Mouse (Mus musculus) liver, embryonic 16.5 days (tissue): ENCODE data around the gene Galnt9. TPM values are rescaled to one million over a fixed set of nuclear protein-coding genes. Genes with fewer than 3 reads are reported as not detected.

Source experiments
- ATAC-seq: fragments of 200-750 bp; cut with Nextera tagmentation; 2 replicates; pipeline ENCODE4 v1.8.0; 2017; ENCODE audit warnings: low read depth, mild to moderate bottlenecking, moderate number of reproducible peaks, moderate library complexity
- H3K27ac ChIP-seq: fragments of 300-500 bp; sonication (generic); 2 replicates; pipeline ENCODE4 v1.5.1; 2014; ENCODE audit warnings: mild to moderate bottlenecking, low read length
- H3K27me3 ChIP-seq: fragments of 300-500 bp; sonication (generic); 2 replicates; pipeline ENCODE4 v1.6.1; 2014; ENCODE audit warnings: low read depth, low read length, mixed read lengths; ENCODE audit not compliant: control insufficient read depth, insufficient read depth
- H3K36me3 ChIP-seq: fragments of 300-500 bp; sonication (generic); 2 replicates; pipeline ENCODE4 v1.6.1; 2014; ENCODE audit warnings: mild to moderate bottlenecking; ENCODE audit not compliant: control insufficient read depth, insufficient read depth
- H3K4me1 ChIP-seq: fragments of 300-500 bp; sonication (generic); 2 replicates; pipeline ENCODE4 v1.6.1; 2014; ENCODE audit warnings: low read depth, low read length, mixed read lengths; ENCODE audit not compliant: control insufficient read depth
- H3K4me2 ChIP-seq: fragments of 300-500 bp; sonication (generic); 2 replicates; pipeline ENCODE4 v1.6.1; 2014; ENCODE audit warnings: low read depth, low read length, mixed read lengths
- H3K4me3 ChIP-seq: fragments of 300-500 bp; sonication (generic); 2 replicates; pipeline ENCODE4 v1.5.1; 2014; ENCODE audit warnings: low read depth, mild to moderate bottlenecking, low read length
- H3K9ac ChIP-seq: fragments of 300-500 bp; sonication (generic); 2 replicates; pipeline ENCODE4 v1.6.1; 2014; ENCODE audit warnings: low read depth, low read length
- H3K9me3 ChIP-seq: fragments of 300-500 bp; sonication (generic); replicated peaks from 2 replicates; pipeline ENCODE4 v1.6.1; 2016; ENCODE audit warnings: low read length; ENCODE audit not compliant: control insufficient read depth
- WGBS: fragments of 180-500 bp; shearing (Covaris S2); extraction: QIAGEN DNeasy Blood & Tissue Kit; methylation state at CpG from one replicate; pipeline ENCODE4 v1.1.7; 2014; ENCODE audit not compliant: insufficient replicate concordance; 5-methylcytosine and 5-hydroxymethylcytosine counted together
- polyA plus RNA-seq: library from polyadenylated mRNA; unstranded; fragments of >200 nt; fragmentation: Nextera tagmentation; extraction: Ambion mirVana; gene quantifications from 2 replicates; pipeline ENCODE4 v1.2.1, GENCODE M21; 2015

Gene Galnt9
- polyA plus RNA-seq, 1 experiment from 2014 or later = 0.11 TPM

GRCm38 (mm10) chr5:110523296-110523695, 20.9 kb upstream of the Galnt9 start:
- 40% methylated on average over 4 of the region's 4 CpGs for WGBS
- no peak for ATAC-seq
- H3K4me3 ChIP-seq = no peak overlapping the region

GRCm38 (mm10) chr5:110525701-110526100, 18.5 kb upstream of the Galnt9 start:
- Histone ChIP-seq H3K9ac (no peak overlapping the region), H3K36me3 (no peaks in the 10 kb centered on the region), H3K27me3 (no peaks in the 10 kb centered on the region), H3K4me2 (no peak overlapping the region), H3K4me3 (no peak overlapping the region), H3K4me1 (no peaks in the 10 kb centered on the region), H3K27ac (no peak overlapping the region), H3K9me3 (no peaks in the 10 kb centered on the region)
- 51% methylated on average over 6 of the region's 6 CpGs for WGBS
- no peak for ATAC-seq

More at GRCm38 (mm10) chr5:110523296-110523695, 20.9 kb upstream of the Galnt9 start:
- Histone ChIP-seq H3K27ac (no peak overlapping the region), H3K4me2 (no peak overlapping the region), H3K36me3 (no peaks in the 10 kb centered on the region), H3K9ac (no peak overlapping the region), H3K9me3 (no peaks in the 10 kb centered on the region), H3K4me1 (no peaks in the 10 kb centered on the region), H3K27me3 (no peaks in the 10 kb centered on the region)

- WGBS = 63% methylated on average over 4 of the region's 4 CpGs
- no peak overlapping the region for H3K9ac ChIP-seq
- H3K27ac ChIP-seq = no peak overlapping the region
- H3K9me3 ChIP-seq = no peaks in the 10 kb centered on the region
- no peak for ATAC-seq
- no peak overlapping the region for H3K4me3 ChIP-seq
- no peaks in the 10 kb centered on the region for H3K36me3 ChIP-seq
- H3K4me1 ChIP-seq = no peaks in the 10 kb centered on the region
- H3K27me3 ChIP-seq = no peaks in the 10 kb centered on the region
- no peak overlapping the region for H3K4me2 ChIP-seq
Observed at GRCm38 (mm10) chr5:110526556-110526955, 17.6 kb upstream of the Galnt9 start.

GRCm38 (mm10) chr5:110531091-110531490, 13.1 kb upstream of the Galnt9 start:
- Histone ChIP-seq H3K27ac (no peak overlapping the region), H3K36me3 (no peaks in the 10 kb centered on the region), H3K9ac (no peak overlapping the region), H3K4me2 (no peak overlapping the region), H3K9me3 (no peaks in the 10 kb centered on the region), H3K27me3 (no peaks in the 10 kb centered on the region), H3K4me1 (no peaks in the 10 kb centered on the region), H3K4me3 (no peak overlapping the region)
- ATAC-seq = no peak
- 53% methylated on average over 4 of the region's 4 CpGs for WGBS

GRCm38 (mm10) chr5:110534402-110534801, 9.8 kb upstream of the Galnt9 start:
- no peaks in the 10 kb centered on the region for H3K36me3 ChIP-seq
- no peak overlapping the region for H3K9ac ChIP-seq
- H3K9me3 ChIP-seq = no peaks in the 10 kb centered on the region
- 30% methylated on average over 1 of the region's 1 CpGs for WGBS
- H3K27ac ChIP-seq = no peak overlapping the region
- H3K4me2 ChIP-seq = no peak overlapping the region
- H3K27me3 ChIP-seq = no peaks in the 10 kb centered on the region
- H3K4me1 ChIP-seq = no peaks in the 10 kb centered on the region
- ATAC-seq = no peak
- H3K4me3 ChIP-seq = no peak overlapping the region

GRCm38 (mm10) chr5:110535964-110536363, 8.2 kb upstream of the Galnt9 start:
- Histone ChIP-seq H3K9ac (no peak overlapping the region), H3K27ac (no peak overlapping the region), H3K27me3 (no peaks in the 10 kb centered on the region), H3K9me3 (no peaks in the 10 kb centered on the region), H3K36me3 (no peaks in the 10 kb centered on the region), H3K4me1 (no peaks in the 10 kb centered on the region), H3K4me3 (no peak overlapping the region), H3K4me2 (no peak overlapping the region)
- ATAC-seq = no peak
- 75% methylated on average over 8 of the region's 8 CpGs for WGBS

GRCm38 (mm10) chr5:110540947-110541346, 3.2 kb upstream of the Galnt9 start:
- Histone ChIP-seq H3K36me3 (no peaks in the 10 kb centered on the region), H3K4me1 (no peaks in the 10 kb centered on the region), H3K9me3 (no peaks in the 10 kb centered on the region), H3K27ac (no peak overlapping the region), H3K4me2 (no peak overlapping the region), H3K9ac (no peak overlapping the region), H3K4me3 (no peak overlapping the region), H3K27me3 (peaks cover 36% of the 10 kb centered on the region)
- WGBS = 25% methylated on average over 2 of the region's 2 CpGs
- no peak for ATAC-seq

GRCm38 (mm10) chr5:110541456-110541855, 2.7 kb upstream of the Galnt9 start:
- no peak for ATAC-seq
- H3K27me3 ChIP-seq = peaks cover 41% of the 10 kb centered on the region
- H3K4me3 ChIP-seq = no peak overlapping the region
- no peaks in the 10 kb centered on the region for H3K36me3 ChIP-seq
- no peak overlapping the region for H3K27ac ChIP-seq
- no peak overlapping the region for H3K9ac ChIP-seq
- H3K4me1 ChIP-seq = no peaks in the 10 kb centered on the region
- WGBS = 55% methylated on average over 6 of the region's 6 CpGs
- H3K4me2 ChIP-seq = no peak overlapping the region
- H3K9me3 ChIP-seq = no peaks in the 10 kb centered on the region

GRCm38 (mm10) chr5:110544691-110545069, 525 bp downstream of the Galnt9 start:
- Histone ChIP-seq H3K4me2 (no peak overlapping the region), H3K4me1 (no peaks in the 10 kb centered on the region), H3K4me3 (no peak overlapping the region), H3K9me3 (no peaks in the 10 kb centered on the region), H3K27me3 (peaks cover 45% of the 10 kb centered on the region), H3K36me3 (no peaks in the 10 kb centered on the region), H3K27ac (no peak overlapping the region), H3K9ac (no peak overlapping the region)
- WGBS = 4% methylated on average over 24 of the region's 24 CpGs
- no peak for ATAC-seq
